Mouse (Mus musculus) left cerebral cortex, adult 2 months (tissue): Measurements from ENCODE around the gene Ecsit. TPM values are rescaled to one million over a fixed set of nuclear protein-coding genes. Genes with fewer than 3 reads are reported as not detected.

ENCODE experiments used
- DNase-seq, 2 experiments: peaks; one replicate each; pipeline ENCODE4 v3.0.0; 2021 to 2022; ENCODE audit warnings: low spot score in 2 of 2, mixed read lengths in 1 of 2; ENCODE audit errors: extremely low spot score in 1 of 2
- H3K27ac ChIP-seq: fragments of 200-600 bp; 2 replicates; pipeline ENCODE4 v1.8.1; 2022
- H3K4me3 ChIP-seq: fragments of 200-600 bp; 2 replicates; pipeline ENCODE4 v1.8.1; 2022
- CTCF ChIP-seq: fragments of 200-600 bp; IDR thresholded peaks from 2 replicates; pipeline ENCODE4 v1.8.1; 2022; ENCODE audit warnings: antibody characterized with exemption, mild to moderate bottlenecking, moderate library complexity
- intact Hi-C: fragments of 180-260 bp; cut with DNase I; formaldehyde crosslinking; loops from one replicate; pipeline ENCODE4 v1.15.1; 2025
- microRNA-seq, 2 experiments: library from miRNA; unstranded; fragments of <30 nt; microRNA quantifications; one replicate each; pipeline ENCODE4 v1.2.0; 2021
- total RNA-seq, 2 experiments: library from RNA; stranded (reverse); gene quantifications; 2 replicates each; pipeline ENCODE4 v1.2.3; 2021

Ecsit gene
- total RNA-seq, 2 experiments from 2014 or later: 43.0 to 46.8 TPM

- intact Hi-C loops: no loop called here
- Histone ChIP-seq H3K4me3 (no peak overlapping the region), H3K27ac (no peak overlapping the region)
- no peak for DNase-seq
- TF ChIP-seq CTCF: no peak
Measured at GRCm38 (mm10) chr9:22047329-22047728, 37.9 kb downstream of the Ecsit start.

- Histone ChIP-seq H3K27ac (no peak overlapping the region), H3K4me3 (no peak overlapping the region)
- TF ChIP-seq CTCF: no peak
- DNase-seq: no peak
- intact Hi-C loops: no loop called here
Measured at GRCm38 (mm10) chr9:22041832-22042231, 43.4 kb downstream of the Ecsit start.

- no peak; the same call in 1 of the 2 replicates for TF ChIP-seq CTCF
- intact Hi-C loops: no loop called here
- DNase-seq: no peak
- H3K4me3 ChIP-seq: no peak overlapping the region
- H3K27ac ChIP-seq: no peak overlapping the region
Measured at GRCm38 (mm10) chr9:22037826-22038225, 47.4 kb downstream of the Ecsit start.

- intact Hi-C loops: no loop called here
- no peak overlapping the region for H3K27ac ChIP-seq
- no peak overlapping the region for H3K4me3 ChIP-seq
- no peak for DNase-seq
- no peak for TF ChIP-seq CTCF
Measured at GRCm38 (mm10) chr9:22035300-22036044, 49.8 kb downstream of the Ecsit start.

GRCm38 (mm10) chr9:22030386-22030785 is 54.9 kb downstream of the Ecsit start:
- DNase-seq: no peak
- no peak overlapping the region for H3K4me3 ChIP-seq
- no peak for TF ChIP-seq CTCF
- intact Hi-C loops: no loop called here
- no peak overlapping the region; the same call in 1 of the 2 replicates for H3K27ac ChIP-seq

- intact Hi-C loops: no loop called here
Measured at GRCm38 (mm10) chr9:22028467-22028866, 56.8 kb downstream of the Ecsit start.

GRCm38 (mm10) chr9:22024592-22024991 is 60.6 kb downstream of the Ecsit start:
- DNase-seq: no peak
- Histone ChIP-seq H3K27ac (peak overlapping the region; percentile 45), H3K4me3 (no peak overlapping the region)
- no peak for TF ChIP-seq CTCF
- intact Hi-C loops: no loop called here

More at GRCm38 (mm10) chr9:22028467-22028866, 56.8 kb downstream of the Ecsit start:
- Histone ChIP-seq H3K4me3 (no peak overlapping the region), H3K27ac (no peak overlapping the region; the same call in 1 of the 2 replicates)
- no peak for DNase-seq
- no peak for TF ChIP-seq CTCF

Small RNAs within 50 kb of the gene (microRNA-seq; reads per million reads assigned to microRNA genes)
- gene Mir7084: 0.72 to 0.97 reads per million in 2 experiments

Other genes with a start within 250 kb of the Ecsit start
- not detected for gene Angptl8, start 249.9 kb downstream of the Ecsit start, total RNA-seq
- gene Dock6, start 232.8 kb downstream of the Ecsit start, total RNA-seq: 10 to 100 TPM; 15.8 to 18.1 TPM
- gene Rab3d, start 167.2 kb downstream of the Ecsit start, total RNA-seq: 10 to 100 TPM; 10.9 to 15.7 TPM
- gene Ccdc159, start 158.0 kb downstream of the Ecsit start, total RNA-seq: 10 to 100 TPM; 18.2 to 18.9 TPM
- 10 to 100 TPM; 31.4 to 35.5 TPM for gene Tmem205, start 157.9 kb downstream of the Ecsit start, total RNA-seq
- gene Plppr2, start 148.4 kb downstream of the Ecsit start, total RNA-seq: 100 to 1,000 TPM; 181 to 183 TPM
- 10 to 100 TPM; 12.7 to 14.0 TPM for gene Swsap1, start 129.7 kb downstream of the Ecsit start, total RNA-seq
- gene Epor, start 121.9 kb downstream of the Ecsit start, total RNA-seq: 10 to 100 TPM; 10.2 to 12.1 TPM
- gene Rgl3, start 96.0 kb downstream of the Ecsit start, total RNA-seq: 1 to 10 TPM; 2.1 to 3.1 TPM
- gene Ccdc151, start 82.8 kb downstream of the Ecsit start, total RNA-seq: 10 to 100 TPM in 1 of 2 experiments, 1 to 10 TPM in 1; 9.3 to 10.7 TPM
- 100 to 1,000 TPM in 1 of 2 experiments, 10 to 100 TPM in 1; 85.9 to 104 TPM for gene Prkcsh, start 82.6 kb downstream of the Ecsit start, total RNA-seq
- gene Elavl3, start 33.4 kb downstream of the Ecsit start, total RNA-seq: 100 to 1,000 TPM; 148 to 153 TPM
- 1 to 10 TPM; 2.1 to 2.3 TPM for gene Gm49318, start 14.2 kb downstream of the Ecsit start, total RNA-seq
- 10 to 100 TPM; 20.0 to 24.8 TPM for gene Zfp653, start 14.1 kb downstream of the Ecsit start, total RNA-seq
- gene Cnn1, start 13.8 kb upstream of the Ecsit start, total RNA-seq: 1 to 10 TPM in 1 of 2 experiments, under 1 TPM in 1; 0.41 to 1.3 TPM
- gene Elof1, start 31.7 kb upstream of the Ecsit start, total RNA-seq: 10 to 100 TPM; 63.4 to 65.3 TPM
- under 1 TPM in 1 of 2 experiments, not detected in 1; 0.51 TPM for gene Acp5, start 50.3 kb upstream of the Ecsit start, total RNA-seq
- gene Pigyl, start 71.4 kb upstream of the Ecsit start, total RNA-seq: 10 to 100 TPM; 40.1 to 43.4 TPM
- not detected for gene Zfp872, start 102.7 kb upstream of the Ecsit start, total RNA-seq
- gene Zfp809, start 140.3 kb upstream of the Ecsit start, total RNA-seq: 10 to 100 TPM; 21.4 to 21.8 TPM
- 1 to 10 TPM; 3.7 to 4.5 TPM for gene Zfp599, start 174.5 kb upstream of the Ecsit start, total RNA-seq
- gene Zfp810, start 222.2 kb upstream of the Ecsit start, total RNA-seq: 10 to 100 TPM; 12.6 to 16.4 TPM